Mouse (Mus musculus) midbrain, embryonic 15.5 days (tissue): Measurements from ENCODE around the gene 3110070M22Rik. TPM values are rescaled to one million over a fixed set of nuclear protein-coding genes. Genes with fewer than 3 reads are reported as not detected.

Source experiments
- polyA plus RNA-seq: library from polyadenylated mRNA; unstranded; fragments of >200 nt; fragmentation: Nextera tagmentation; extraction: Ambion mirVana; gene quantifications from 2 replicates; pipeline ENCODE4 v1.2.1, GENCODE M21; 2015

The 3110070M22Rik gene
- polyA plus RNA-seq, 1 experiment from 2014 or later = 1.4 TPM

Other genes starting within 250 kb of the 3110070M22Rik start
- gene Paip1, start 59.8 kb downstream of the 3110070M22Rik start, polyA plus RNA-seq = 142 and 157 TPM in 2 replicates
- 100.0 and 102 TPM in 2 replicates for gene 4833420G17Rik, start 25.6 kb downstream of the 3110070M22Rik start, polyA plus RNA-seq
- 3.7 and 4.2 TPM in 2 replicates for gene Tmem267, start 344 bp downstream of the 3110070M22Rik start, polyA plus RNA-seq
- 0.23 and 0.37 TPM in 2 replicates for gene Ccl28, start 135.4 kb upstream of the 3110070M22Rik start, polyA plus RNA-seq
- gene Hmgcs1, start 202.0 kb upstream of the 3110070M22Rik start, polyA plus RNA-seq = 506 and 523 TPM in 2 replicates